In the genomic region with DNA sequence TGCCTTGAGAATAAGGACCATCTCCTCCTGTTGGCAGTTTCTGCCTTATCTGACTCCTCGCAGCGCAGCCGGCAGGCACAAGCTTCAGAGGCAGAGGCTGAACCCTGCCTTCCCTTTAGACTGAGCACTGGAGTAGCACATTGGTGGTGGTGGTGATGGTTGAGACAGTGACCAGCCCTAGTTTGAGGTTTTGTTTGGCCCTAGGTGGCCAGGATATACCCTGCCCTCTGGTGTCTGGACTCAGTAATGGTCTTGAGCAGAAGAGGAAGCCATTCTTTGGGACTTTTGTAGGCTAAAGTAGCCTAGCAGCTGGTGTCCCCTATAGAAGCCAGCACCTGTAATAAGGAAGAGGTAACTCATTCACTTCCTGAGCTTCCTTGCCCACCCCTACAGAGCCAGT, we compare ENCODE assay signal across 8 mouse cellular contexts. TPM values are rescaled to one million over a fixed set of nuclear protein-coding genes. Genes with fewer than 3 reads are reported as not detected.
DNase-seq lines count a peak whose midpoint lies in the region; ATAC-seq and TF ChIP-seq lines count a peak whose summit lies in the region.

No protein-coding gene starts in this region.

- no peak for ATAC-seq in limb, embryonic 12.5 days (ENCODE audit: insufficient number of reproducible peaks, insufficient read depth, low FRiP score, low TSS enrichment, low read depth)

- H3K4me3 ChIP-seq in limb, embryonic 12.5 days (replicated peaks), result no peak overlapping the region
- H3K4me3 ChIP-seq in limb, embryonic 10.5 days, result no peak overlapping the region
- no peak overlapping the region for H3K4me3 ChIP-seq in small intestine, adult 2 months (ENCODE audit: low read depth, low read length)

- TF ChIP-seq CTCF in small intestine, adult 2 months (IDR thresholded peaks at IDR 0.05; ENCODE audit: extremely low read depth, insufficient read length, insufficient replicate concordance, low read depth, low read length), result peak; percentile 32; the same call in 1 of the 2 replicates

- peak; percentile 19 to 21 for DNase-seq in cerebellum, postnatal 10 days
- no peak for DNase-seq in cerebellum, postnatal 36 days
- no peak for DNase-seq in limb, embryonic 10.5 days (ENCODE audit: low spot score)
- peak; percentile 11 to 25 for DNase-seq in kidney, postnatal 25 days
- DNase-seq in right cerebral cortex, adult 18-20 months, result no peak
- no peak for DNase-seq in right cerebral cortex, postnatal 14 days

- 76% methylated on average over 3 of the region's 3 CpGs for WGBS in limb, embryonic 12.5 days
- WGBS in limb, embryonic 10.5 days, result 65% methylated on average over 3 of the region's 3 CpGs
- 66% methylated on average over 3 of the region's 3 CpGs for WGBS in small intestine, adult 2 months

- H3K9ac ChIP-seq in limb, embryonic 12.5 days (replicated peaks), result no peak overlapping the region

- H3K36me3 ChIP-seq in limb, embryonic 12.5 days, result peaks cover 4% of the 10 kb centered on the region; the same call in 1 of the 2 replicates
- no peaks in the 10 kb centered on the region for H3K36me3 ChIP-seq in limb, embryonic 10.5 days
- no peaks in the 10 kb centered on the region for H3K36me3 ChIP-seq in small intestine, adult 2 months (ENCODE audit: control insufficient read depth, insufficient read depth, low read length)

- peak overlapping the region; percentile 7; the same call in 1 of the 2 replicates for H3K27ac ChIP-seq in limb, embryonic 12.5 days
- no peak overlapping the region for H3K27ac ChIP-seq in limb, embryonic 10.5 days
- no peak overlapping the region for H3K27ac ChIP-seq in small intestine, adult 2 months (ENCODE audit: insufficient read depth, low read depth, low read length)

- no peak overlapping the region for H3K4me2 ChIP-seq in limb, embryonic 12.5 days

- H3K9me3 ChIP-seq in limb, embryonic 12.5 days, result no peaks in the 10 kb centered on the region
- H3K9me3 ChIP-seq in limb, embryonic 10.5 days (replicated peaks), result no peaks in the 10 kb centered on the region

- no peak for TF ChIP-seq POLR2A in small intestine, adult 2 months (IDR thresholded peaks at IDR 0.05; ENCODE audit: low read depth, low read length)

- H3K27me3 ChIP-seq in limb, embryonic 12.5 days, result no peaks in the 10 kb centered on the region
- H3K27me3 ChIP-seq in limb, embryonic 10.5 days (ENCODE audit: low read depth, poor library complexity, severe bottlenecking), result no peaks in the 10 kb centered on the region
- H3K27me3 ChIP-seq in small intestine, adult 2 months (ENCODE audit: control insufficient read depth, insufficient read depth, low read length), result no peaks in the 10 kb centered on the region

- peaks cover 18% of the 10 kb centered on the region for H3K4me1 ChIP-seq in limb, embryonic 12.5 days (replicated peaks)
- H3K4me1 ChIP-seq in limb, embryonic 10.5 days, result peaks cover 14% of the 10 kb centered on the region
- H3K4me1 ChIP-seq in small intestine, adult 2 months (ENCODE audit: control insufficient read depth, insufficient read depth, insufficient read length, low read length), result no peaks in the 10 kb centered on the region

RNA-seq across cellular contexts. Expression of a gene that starts 23.7 kb away (rescaled TPM):
- 6.6 and 9.3 TPM in 2 replicates for polyA plus RNA-seq in limb, embryonic 12.5 days (2016; fragmentation: Nextera tagmentation; extraction: Ambion mirVana)
- polyA plus RNA-seq in limb, embryonic 10.5 days (2016; fragmentation: Nextera tagmentation; extraction: Ambion mirVana), result 6.2 and 6.5 TPM in 2 replicates
- 2.1 and 2.3 TPM in 2 replicates for polyA plus RNA-seq in small intestine, adult 2 months (2012; rRNA removed)

Comparison
In these comparisons a context has a peak if more than half of its experiments do, and no peak if none do; other contexts are left out.
1. DNase-seq: peak in cerebellum, postnatal 10 days (2 of 2) and kidney, postnatal 25 days (2 of 2); none in cerebellum, postnatal 36 days (0 of 2), limb, embryonic 10.5 days (single experiment), right cerebral cortex, adult 18-20 months (single experiment) and right cerebral cortex, postnatal 14 days (single experiment).